Mouse (Mus musculus): ENCODE data around the gene Col15a1. TPM values are rescaled to one million over a fixed set of nuclear protein-coding genes. Genes with fewer than 3 reads are reported as not detected.

Col15a1 gene
- polyA plus RNA-seq, 1 experiment = 3.5 TPM

- no peak for DNase-seq (ENCODE audit: low read depth in 1 of 2, low spot score in 2 of 2)
- Histone ChIP-seq H3K36me3 (ENCODE audit: control insufficient read depth, insufficient read depth, low read length) (no peaks in the 10 kb centered on the region), H3K4me1 (ENCODE audit: control insufficient read depth, insufficient read depth, insufficient read length) (no peaks in the 10 kb centered on the region; the same call in 1 of the 2 replicates), H3K4me3 (ENCODE audit: extremely low read depth, insufficient read depth, insufficient read length) (no peak overlapping the region), H3K27me3 (ENCODE audit: control insufficient read depth, insufficient read depth, low read length) (no peaks in the 10 kb centered on the region), H3K27ac (ENCODE audit: insufficient read depth, low read length) (no peak overlapping the region)
- TF ChIP-seq CTCF (IDR thresholded peaks at IDR 0.05; ENCODE audit: extremely low read depth, insufficient read depth, insufficient read length, insufficient replicate concordance) (no peak), POLR2A (IDR thresholded peaks at IDR 0.05; ENCODE audit: low read depth, low read length) (no peak)
- 88% methylated on average over 3 of the region's 3 CpGs for WGBS
Observed at GRCm38 (mm10) chr4:47286599-47287147, 78.7 kb downstream of the Col15a1 start.

- H3K27me3 ChIP-seq (ENCODE audit: control insufficient read depth, insufficient read depth, low read length) = no peaks in the 10 kb centered on the region
- no peak overlapping the region for H3K4me3 ChIP-seq (ENCODE audit: extremely low read depth, insufficient read depth, insufficient read length)
- DNase-seq (ENCODE audit: low read depth in 1 of 2, low spot score in 2 of 2) = no peak
- 74% methylated on average over 4 of the region's 4 CpGs for WGBS
- H3K27ac ChIP-seq (ENCODE audit: insufficient read depth, low read length) = no peak overlapping the region
- no peak for TF ChIP-seq POLR2A (IDR thresholded peaks at IDR 0.05; ENCODE audit: low read depth, low read length)
- no peak for TF ChIP-seq CTCF (IDR thresholded peaks at IDR 0.05; ENCODE audit: extremely low read depth, insufficient read depth, insufficient read length, insufficient replicate concordance)
- H3K36me3 ChIP-seq (ENCODE audit: control insufficient read depth, insufficient read depth, low read length) = no peaks in the 10 kb centered on the region
- no peaks in the 10 kb centered on the region; the same call in 1 of the 2 replicates for H3K4me1 ChIP-seq (ENCODE audit: control insufficient read depth, insufficient read depth, insufficient read length)
Observed at GRCm38 (mm10) chr4:47287468-47287867, 79.5 kb downstream of the Col15a1 start.

GRCm38 (mm10) chr4:47288306-47288705 is 80.3 kb downstream of the Col15a1 start:
- no peak for DNase-seq (ENCODE audit: low read depth in 1 of 2, low spot score in 2 of 2)

GRCm38 (mm10) chr4:47289526-47289925 is 81.6 kb downstream of the Col15a1 start:
- H3K4me3 ChIP-seq (ENCODE audit: extremely low read depth, insufficient read depth, insufficient read length) = no peak overlapping the region
- TF ChIP-seq CTCF (IDR thresholded peaks at IDR 0.05; ENCODE audit: extremely low read depth, insufficient read depth, insufficient read length, insufficient replicate concordance) (no peak), POLR2A (IDR thresholded peaks at IDR 0.05; ENCODE audit: low read depth, low read length) (no peak)
- no peak for DNase-seq (ENCODE audit: low read depth in 1 of 2, low spot score in 2 of 2)
- no peak overlapping the region for H3K27ac ChIP-seq (ENCODE audit: insufficient read depth, low read length)
- no peaks in the 10 kb centered on the region; the same call in 1 of the 2 replicates for H3K4me1 ChIP-seq (ENCODE audit: control insufficient read depth, insufficient read depth, insufficient read length)
- WGBS = 89% methylated on average over 3 of the region's 3 CpGs
- H3K27me3 ChIP-seq (ENCODE audit: control insufficient read depth, insufficient read depth, low read length) = no peaks in the 10 kb centered on the region
- no peaks in the 10 kb centered on the region for H3K36me3 ChIP-seq (ENCODE audit: control insufficient read depth, insufficient read depth, low read length)

More at GRCm38 (mm10) chr4:47288306-47288705, 80.3 kb downstream of the Col15a1 start:
- TF ChIP-seq CTCF (IDR thresholded peaks at IDR 0.05; ENCODE audit: extremely low read depth, insufficient read depth, insufficient read length, insufficient replicate concordance) (no peak), POLR2A (IDR thresholded peaks at IDR 0.05; ENCODE audit: low read depth, low read length) (no peak)
- no peak overlapping the region for H3K27ac ChIP-seq (ENCODE audit: insufficient read depth, low read length)
- no peak overlapping the region for H3K4me3 ChIP-seq (ENCODE audit: extremely low read depth, insufficient read depth, insufficient read length)
- no peaks in the 10 kb centered on the region for H3K27me3 ChIP-seq (ENCODE audit: control insufficient read depth, insufficient read depth, low read length)
- no peaks in the 10 kb centered on the region for H3K36me3 ChIP-seq (ENCODE audit: control insufficient read depth, insufficient read depth, low read length)
- 88% methylated on average over 4 of the region's 4 CpGs for WGBS
- H3K4me1 ChIP-seq (ENCODE audit: control insufficient read depth, insufficient read depth, insufficient read length) = no peaks in the 10 kb centered on the region; the same call in 1 of the 2 replicates

GRCm38 (mm10) chr4:47290448-47290847 is 82.5 kb downstream of the Col15a1 start:
- H3K27ac ChIP-seq (ENCODE audit: insufficient read depth, low read length) = no peak overlapping the region
- no peak for DNase-seq (ENCODE audit: low read depth in 1 of 2, low spot score in 2 of 2)
- TF ChIP-seq POLR2A (IDR thresholded peaks at IDR 0.05; ENCODE audit: low read depth, low read length) (no peak), CTCF (IDR thresholded peaks at IDR 0.05; ENCODE audit: extremely low read depth, insufficient read depth, insufficient read length, insufficient replicate concordance) (no peak)
- H3K36me3 ChIP-seq (ENCODE audit: control insufficient read depth, insufficient read depth, low read length) = no peaks in the 10 kb centered on the region
- no peaks in the 10 kb centered on the region; the same call in 1 of the 2 replicates for H3K4me1 ChIP-seq (ENCODE audit: control insufficient read depth, insufficient read depth, insufficient read length)
- no peak overlapping the region for H3K4me3 ChIP-seq (ENCODE audit: extremely low read depth, insufficient read depth, insufficient read length)
- WGBS = 62% methylated on average over 2 of the region's 2 CpGs
- H3K27me3 ChIP-seq (ENCODE audit: control insufficient read depth, insufficient read depth, low read length) = no peaks in the 10 kb centered on the region

GRCm38 (mm10) chr4:47291013-47291412 is 83.1 kb downstream of the Col15a1 start:
- TF ChIP-seq CTCF (IDR thresholded peaks at IDR 0.05; ENCODE audit: extremely low read depth, insufficient read depth, insufficient read length, insufficient replicate concordance) (no peak), POLR2A (IDR thresholded peaks at IDR 0.05; ENCODE audit: low read depth, low read length) (no peak)
- no peaks in the 10 kb centered on the region for H3K27me3 ChIP-seq (ENCODE audit: control insufficient read depth, insufficient read depth, low read length)
- no peaks in the 10 kb centered on the region; the same call in 1 of the 2 replicates for H3K4me1 ChIP-seq (ENCODE audit: control insufficient read depth, insufficient read depth, insufficient read length)
- 69% methylated on average over 1 of the region's 1 CpGs for WGBS
- no peak overlapping the region for H3K4me3 ChIP-seq (ENCODE audit: extremely low read depth, insufficient read depth, insufficient read length)
- no peak for DNase-seq (ENCODE audit: low read depth in 1 of 2, low spot score in 2 of 2)
- no peaks in the 10 kb centered on the region for H3K36me3 ChIP-seq (ENCODE audit: control insufficient read depth, insufficient read depth, low read length)
- no peak overlapping the region for H3K27ac ChIP-seq (ENCODE audit: insufficient read depth, low read length)

GRCm38 (mm10) chr4:47292956-47293355 is 85.0 kb downstream of the Col15a1 start:
- H3K27me3 ChIP-seq (ENCODE audit: control insufficient read depth, insufficient read depth, low read length) = no peaks in the 10 kb centered on the region
- H3K4me3 ChIP-seq (ENCODE audit: extremely low read depth, insufficient read depth, insufficient read length) = no peak overlapping the region
- TF ChIP-seq POLR2A (IDR thresholded peaks at IDR 0.05; ENCODE audit: low read depth, low read length) = no peak
- no peak for TF ChIP-seq CTCF (IDR thresholded peaks at IDR 0.05; ENCODE audit: extremely low read depth, insufficient read depth, insufficient read length, insufficient replicate concordance)
- WGBS = 81% methylated on average over 4 of the region's 4 CpGs
- H3K36me3 ChIP-seq (ENCODE audit: control insufficient read depth, insufficient read depth, low read length) = no peaks in the 10 kb centered on the region
- no peak overlapping the region for H3K27ac ChIP-seq (ENCODE audit: insufficient read depth, low read length)
- DNase-seq (ENCODE audit: low read depth in 1 of 2, low spot score in 2 of 2) = no peak
- H3K4me1 ChIP-seq (ENCODE audit: control insufficient read depth, insufficient read depth, insufficient read length) = no peaks in the 10 kb centered on the region
